Mouse (Mus musculus): ENCODE data around the gene Sumo3. TPM values are rescaled to one million over a fixed set of nuclear protein-coding genes. Genes with fewer than 3 reads are reported as not detected.

The Sumo3 gene
- total RNA-seq, 2 experiments from 2014 or later = 22.1 to 118 TPM

DNA sequence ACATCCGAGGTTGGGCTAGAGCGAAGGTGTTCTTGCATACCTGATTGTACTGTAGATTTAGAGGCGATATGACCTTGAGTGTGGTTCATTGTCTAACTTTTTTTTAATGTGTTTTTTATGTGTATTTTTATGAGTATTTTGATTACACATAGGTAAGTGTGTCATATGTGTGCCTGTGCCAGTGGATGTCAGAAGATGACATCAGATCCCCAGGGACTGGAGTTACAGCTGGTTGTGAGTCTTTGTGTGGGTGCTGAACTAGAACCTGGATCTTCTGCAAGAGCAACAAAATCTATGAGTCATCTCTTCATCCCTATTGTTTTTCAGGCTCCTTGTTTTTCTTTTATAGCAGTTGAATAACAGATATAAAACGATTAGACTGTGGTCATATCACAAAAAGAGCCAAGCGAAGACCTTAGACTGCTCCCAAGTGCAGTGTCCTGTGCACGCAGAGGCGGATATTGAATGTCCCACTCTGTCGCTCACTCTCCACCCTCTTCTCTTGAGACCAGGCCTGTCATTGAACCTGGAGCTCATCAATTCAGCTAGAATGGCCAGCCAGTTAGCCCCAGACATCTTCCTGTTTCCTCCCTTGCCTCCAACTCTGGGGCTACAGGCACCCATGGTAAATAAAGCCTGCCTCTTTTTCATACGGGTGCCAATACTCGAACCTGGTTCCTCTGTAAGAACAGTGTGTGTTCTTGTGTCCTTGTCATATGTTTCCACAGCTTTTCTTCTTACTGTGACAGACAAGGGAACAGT is 17.9 kb downstream of the Sumo3 start:
- no peak for ATAC-seq (ENCODE audit: poor library complexity, severe bottlenecking)

DNA sequence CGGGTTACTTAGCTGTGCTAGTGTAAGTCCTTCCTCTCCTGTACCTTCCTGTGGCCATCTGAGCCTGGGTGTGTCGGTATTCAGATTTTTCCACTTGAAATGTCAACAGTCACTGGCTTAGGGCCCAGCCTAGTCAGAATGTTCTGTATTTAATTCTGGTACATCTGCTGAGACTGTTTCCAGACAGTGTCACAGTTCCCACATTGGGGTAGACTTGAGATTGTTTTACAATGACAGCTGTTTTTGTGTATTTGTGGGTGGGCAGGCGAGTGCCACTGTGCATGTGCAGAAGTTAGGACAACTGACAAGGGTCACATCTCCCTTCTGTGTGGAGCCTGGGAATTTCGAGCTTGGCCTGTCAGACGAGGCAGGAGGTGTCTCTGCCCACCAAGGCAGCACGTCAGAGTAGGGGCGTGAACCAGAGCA is 18.7 kb downstream of the Sumo3 start:
- no peak for ATAC-seq (ENCODE audit: poor library complexity, severe bottlenecking)

DNA sequence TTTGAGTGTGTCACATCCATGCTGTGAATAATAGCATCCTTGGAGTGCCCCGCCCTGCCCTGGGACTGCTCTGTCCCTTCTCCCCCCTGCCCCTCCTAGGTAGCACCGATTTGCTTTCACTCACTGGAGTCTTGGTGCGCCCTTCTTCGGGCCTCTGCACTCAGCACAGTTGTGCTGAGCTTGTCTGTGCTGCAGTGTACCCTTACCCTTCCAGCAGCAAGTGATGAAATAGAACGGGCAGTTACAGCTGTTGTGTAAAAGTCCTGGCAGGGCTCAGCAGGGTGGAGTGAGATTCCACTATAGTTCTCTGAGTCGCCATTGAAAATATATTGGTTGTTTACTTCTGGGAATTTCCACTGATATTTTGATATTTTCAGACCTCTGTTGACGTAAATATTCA is 20.1 kb downstream of the Sumo3 start:
- no peak for ATAC-seq (ENCODE audit: poor library complexity, severe bottlenecking)

DNA sequence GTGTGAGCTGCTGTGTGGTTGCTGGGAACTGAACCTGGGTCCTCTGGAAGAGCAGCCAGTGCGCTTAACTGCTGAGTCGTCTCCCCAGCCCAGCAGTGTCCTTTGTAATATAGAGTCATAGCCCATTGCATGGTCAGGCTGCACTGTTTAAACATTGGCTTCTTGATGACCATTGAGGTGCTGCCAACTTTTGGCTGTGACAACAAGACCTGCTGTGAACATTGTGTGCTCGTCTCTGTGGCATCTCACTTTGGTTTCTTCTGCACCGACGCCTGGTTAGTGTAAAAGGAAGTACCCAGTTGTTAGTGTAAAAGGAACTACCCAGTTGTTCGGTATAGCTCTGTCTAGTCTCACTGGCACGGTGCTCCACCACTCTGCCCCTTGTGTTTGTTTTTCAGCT is 20.7 kb downstream of the Sumo3 start:
- ATAC-seq (ENCODE audit: poor library complexity, severe bottlenecking) = peak; percentile 23

DNA sequence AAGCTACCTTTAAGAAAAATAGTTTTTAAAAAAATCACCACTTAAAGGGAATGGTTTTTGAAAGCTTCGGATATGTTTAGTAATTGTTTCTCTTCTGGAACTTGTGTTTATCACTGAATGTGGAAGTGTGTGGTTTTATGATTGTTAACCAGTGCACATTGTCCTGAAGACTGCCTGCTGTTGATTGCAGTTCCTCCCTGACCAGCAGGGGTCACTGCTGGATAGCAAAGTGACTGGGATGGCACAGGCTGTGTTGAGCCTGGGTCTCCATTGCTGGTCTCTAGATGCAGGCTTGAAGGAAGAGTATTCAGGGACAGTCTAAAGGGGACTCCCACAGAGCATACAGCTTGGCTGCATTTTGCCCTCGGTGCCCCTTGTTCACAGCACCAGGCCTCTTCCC is 21.6 kb downstream of the Sumo3 start:
- ATAC-seq (ENCODE audit: poor library complexity, severe bottlenecking) = peak; percentile 85

DNA sequence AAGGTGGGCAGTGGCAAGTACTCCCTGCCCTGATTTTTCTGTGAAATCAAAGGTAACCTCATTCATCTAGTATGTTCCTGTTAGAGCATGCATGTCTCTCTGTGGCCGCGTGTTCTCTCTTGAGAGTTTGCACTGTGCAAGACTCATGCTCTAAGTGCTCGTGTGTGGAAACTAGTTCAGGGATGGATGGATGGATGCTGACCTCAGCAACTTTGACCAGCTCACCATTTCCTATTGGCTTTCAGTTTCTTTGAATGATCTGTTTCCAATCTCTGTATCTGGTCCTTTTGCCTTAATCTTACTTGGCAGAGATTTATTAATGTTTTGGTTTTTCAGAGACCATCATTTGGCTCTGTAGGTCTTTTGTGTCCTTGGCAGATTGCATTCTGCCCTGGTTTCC is 23.3 kb downstream of the Sumo3 start:
- no peak for ATAC-seq (ENCODE audit: poor library complexity, severe bottlenecking)

DNA sequence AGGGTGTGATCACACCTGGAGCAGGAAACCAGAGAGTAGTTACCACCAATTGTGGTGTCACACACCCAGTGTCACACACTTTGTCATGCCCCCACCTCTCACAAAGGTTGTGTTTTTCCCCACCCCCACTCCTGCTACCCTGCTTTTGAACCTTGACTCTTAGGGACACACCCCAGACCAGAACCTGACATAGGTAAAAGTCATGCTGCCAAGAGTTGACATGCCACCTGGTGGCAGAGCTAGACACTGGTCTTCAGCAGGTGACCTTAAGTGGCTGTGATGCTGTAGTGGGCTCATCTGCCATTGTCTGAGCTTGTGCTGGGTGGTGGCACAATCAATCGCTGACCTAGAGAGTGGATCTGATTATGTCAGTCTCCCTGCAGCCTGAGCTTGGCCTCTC is 24.1 kb downstream of the Sumo3 start:
- no peak for ATAC-seq (ENCODE audit: poor library complexity, severe bottlenecking)

DNA sequence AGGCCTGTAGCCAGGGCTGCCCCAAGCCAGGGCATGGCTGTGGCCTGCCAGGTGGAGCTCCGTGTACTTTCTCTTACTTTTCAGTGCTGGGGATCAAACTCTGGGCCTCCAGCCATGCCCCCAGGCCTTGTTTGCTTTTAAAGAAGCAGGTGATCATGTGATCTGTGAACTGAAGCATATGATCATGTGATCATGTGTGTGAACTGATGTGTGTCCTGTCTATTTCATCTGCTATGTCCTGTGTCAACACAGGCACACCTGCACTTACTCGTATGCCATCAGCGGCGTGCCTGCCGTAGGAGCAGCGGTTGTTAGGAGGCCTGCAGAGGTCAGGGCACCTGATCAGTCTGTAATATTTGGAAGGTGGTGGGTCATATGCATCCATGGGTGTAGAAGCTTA is 28.1 kb downstream of the Sumo3 start:
- no peak for ATAC-seq (ENCODE audit: poor library complexity, severe bottlenecking)

DNA sequence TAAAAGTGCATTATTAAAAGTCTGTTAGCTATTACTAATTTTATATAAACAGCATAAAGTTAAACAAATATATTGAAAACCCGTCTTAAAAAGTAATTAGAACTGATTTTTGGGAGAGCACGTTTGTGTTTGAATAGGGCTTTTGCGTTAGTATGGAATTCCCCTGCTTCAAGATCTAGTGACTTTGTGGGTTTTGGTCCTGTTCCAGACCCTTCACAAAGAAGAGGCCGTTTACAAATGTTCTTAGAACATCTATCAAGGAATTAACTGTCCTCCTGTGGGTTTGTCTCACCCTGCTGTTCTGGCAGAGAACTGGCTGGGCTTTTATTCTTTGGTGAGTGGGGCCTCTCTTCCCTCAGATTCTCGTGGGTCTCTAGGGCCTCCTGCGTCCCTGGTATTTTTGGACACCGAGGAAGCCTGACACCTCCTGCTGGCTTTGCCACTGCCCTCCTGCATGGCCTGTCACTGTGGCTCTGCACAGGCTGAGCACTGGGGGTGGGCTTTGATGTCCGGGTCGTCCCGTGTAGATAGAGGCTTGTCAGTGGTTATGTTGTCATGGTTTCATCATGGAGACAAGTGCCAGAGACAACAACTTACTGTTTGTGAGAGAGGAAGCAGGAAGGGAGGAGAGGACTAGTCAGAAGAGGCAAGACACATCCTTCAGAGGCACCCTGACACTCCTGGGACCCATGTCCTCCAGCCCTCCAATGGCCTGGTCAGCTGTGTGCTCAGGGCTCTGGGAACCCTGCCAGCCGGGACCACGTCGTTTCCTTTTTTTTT is 28.7 kb downstream of the Sumo3 start:
- ATAC-seq (ENCODE audit: poor library complexity, severe bottlenecking) = no peak

DNA sequence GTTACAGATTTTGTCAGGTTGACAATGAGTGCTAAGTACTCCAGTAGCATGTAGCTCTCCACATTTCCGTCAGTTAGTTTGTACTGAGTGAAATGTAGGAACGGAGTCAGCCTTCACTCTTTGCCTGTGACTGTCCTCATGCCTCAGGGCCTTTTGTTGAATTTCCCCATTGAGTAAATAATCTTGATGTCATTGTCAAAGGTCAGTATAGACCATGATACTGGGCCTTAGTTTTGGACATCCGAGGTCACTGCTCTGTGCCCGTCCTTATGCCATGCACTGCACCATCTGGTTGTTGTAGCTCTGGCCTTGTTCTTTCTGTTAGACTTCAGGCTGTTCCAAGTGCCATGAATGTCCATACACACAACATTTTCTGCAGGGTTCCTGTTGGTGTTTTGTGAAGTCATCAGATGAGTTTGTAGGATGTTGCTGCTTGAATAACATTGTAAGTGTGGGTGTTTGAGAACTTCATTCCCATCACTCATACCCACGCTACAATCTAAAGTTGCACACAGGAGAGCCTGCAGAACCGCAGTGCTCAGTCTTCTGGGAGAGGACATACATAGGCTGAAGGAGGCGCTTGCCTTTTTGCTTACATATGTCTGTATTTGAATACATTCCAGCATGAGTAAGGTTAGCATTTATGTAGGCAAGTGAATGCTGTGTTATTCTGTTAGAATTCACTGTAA is 30.5 kb downstream of the Sumo3 start:
- ATAC-seq (ENCODE audit: poor library complexity, severe bottlenecking) = no peak

DNA sequence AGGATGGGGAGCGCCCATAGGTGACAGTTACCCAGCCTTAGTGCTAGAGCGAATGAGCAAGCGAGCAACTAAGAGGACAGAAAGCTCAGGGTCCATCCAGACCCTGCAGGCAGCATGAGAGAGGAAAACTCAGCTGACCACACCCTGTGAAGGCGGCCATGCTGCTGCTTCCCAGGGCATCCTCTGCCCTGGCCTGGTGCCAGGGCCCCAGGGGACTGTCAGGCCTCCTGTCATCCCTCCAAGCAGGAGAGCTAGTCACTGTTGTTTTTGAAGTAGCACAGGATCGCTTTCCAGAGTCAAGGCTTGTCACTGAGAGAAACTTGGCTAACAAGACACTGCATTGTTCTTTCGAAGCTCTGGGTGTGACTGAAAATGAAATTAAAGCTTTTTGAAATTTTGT is 33.1 kb downstream of the Sumo3 start:
- ATAC-seq (ENCODE audit: poor library complexity, severe bottlenecking) = no peak

DNA sequence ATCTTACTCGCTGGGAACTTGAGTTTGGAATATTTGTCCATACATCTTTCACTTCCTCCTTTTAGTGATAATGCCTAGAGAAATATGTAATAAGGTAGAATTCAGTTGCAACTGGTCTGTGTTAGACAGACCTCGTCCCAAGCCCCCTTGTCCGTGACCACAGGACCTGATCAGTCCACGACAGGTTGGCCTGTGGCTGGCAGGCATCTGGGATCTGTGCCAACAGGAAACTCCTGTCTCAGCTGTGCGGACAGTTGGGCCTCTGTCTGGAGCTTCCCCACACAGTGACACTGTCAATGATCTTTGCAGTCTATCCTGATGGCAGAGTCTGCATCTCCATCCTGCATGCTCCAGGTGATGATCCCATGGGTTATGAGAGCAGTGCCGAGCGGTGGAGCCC is 37.3 kb downstream of the Sumo3 start:
- no peak for ATAC-seq (ENCODE audit: poor library complexity, severe bottlenecking)

DNA sequence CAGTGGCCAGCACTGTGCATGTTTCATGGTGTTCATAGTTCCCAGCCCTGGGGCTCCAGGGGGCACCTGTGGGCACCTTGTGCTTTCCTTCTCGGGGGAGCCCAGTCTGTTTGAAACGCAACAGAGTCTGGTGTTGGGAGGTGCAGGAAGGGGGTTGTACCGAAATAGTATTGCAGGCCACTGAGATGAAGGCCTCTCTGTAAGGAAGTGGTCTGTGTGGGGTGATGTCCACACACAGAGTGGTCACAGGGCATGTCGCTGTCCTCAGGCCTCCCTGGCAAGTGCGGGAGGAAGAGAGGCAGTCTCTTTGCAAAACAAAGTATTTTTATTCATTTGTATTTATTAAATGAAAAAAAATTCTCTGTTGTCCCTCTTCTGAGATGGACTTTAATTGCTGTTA is 39.7 kb downstream of the Sumo3 start:
- peak; percentile 91 for ATAC-seq (ENCODE audit: poor library complexity, severe bottlenecking)

DNA sequence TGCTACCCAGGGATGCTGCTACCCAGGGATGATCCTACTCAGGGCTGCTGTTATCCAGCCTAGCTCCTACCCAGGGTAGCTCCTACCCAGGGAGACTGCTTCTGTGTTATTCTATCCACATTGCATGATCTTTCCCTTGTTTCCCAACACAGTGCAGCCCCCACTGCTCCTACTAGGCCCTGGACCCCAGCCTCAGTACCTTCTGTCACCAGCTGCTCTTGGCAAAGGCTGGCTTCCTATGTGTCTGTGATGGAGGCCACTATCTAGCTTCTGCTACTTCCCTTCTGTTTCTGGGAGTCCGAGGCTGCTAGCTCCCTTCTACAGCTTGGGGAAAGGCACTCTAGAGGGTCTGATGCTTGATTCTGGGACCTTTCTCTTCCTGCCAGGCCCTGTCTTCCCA is 41.6 kb downstream of the Sumo3 start:
- no peak for ATAC-seq (ENCODE audit: poor library complexity, severe bottlenecking)

DNA sequence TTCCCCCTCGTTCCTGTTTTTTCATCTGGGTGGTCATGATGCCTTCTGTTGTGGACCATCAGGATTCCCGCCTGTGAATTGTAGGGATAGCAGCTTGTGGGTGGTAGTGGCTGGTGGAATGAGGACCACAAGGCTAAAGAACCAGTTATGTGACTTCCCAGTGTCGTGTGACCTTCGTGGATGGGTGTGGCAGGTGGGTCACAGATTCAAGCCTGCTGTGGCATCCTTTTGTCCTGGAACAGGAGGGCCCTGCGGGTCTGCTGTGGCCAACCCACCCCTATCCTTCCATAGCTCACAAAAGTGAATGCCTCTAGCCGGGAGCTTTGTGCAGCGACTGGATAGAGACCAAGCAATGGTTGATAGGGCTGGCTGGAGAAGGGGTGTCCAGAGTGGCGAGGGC is 42.0 kb downstream of the Sumo3 start:
- no peak for ATAC-seq (ENCODE audit: poor library complexity, severe bottlenecking)

DNA sequence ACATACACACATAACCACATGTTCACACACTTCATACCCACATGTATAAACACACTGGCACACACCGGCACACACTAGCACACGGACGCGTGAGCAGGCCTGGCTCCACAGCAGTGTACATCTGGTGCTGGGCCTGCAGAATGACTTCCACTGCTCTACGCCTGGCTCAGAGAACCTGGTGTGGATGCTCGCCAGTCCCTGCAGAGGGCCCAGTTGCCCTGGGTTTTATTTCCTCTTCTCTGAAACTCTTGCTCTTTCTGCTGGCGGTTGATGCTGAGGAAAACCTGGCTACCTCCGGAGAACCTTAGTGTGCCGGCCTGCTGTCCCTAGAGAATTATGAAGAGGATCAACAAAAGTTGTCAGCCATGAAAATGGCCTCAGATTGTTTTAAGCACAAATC is 46.1 kb downstream of the Sumo3 start:
- ATAC-seq (ENCODE audit: poor library complexity, severe bottlenecking) = no peak

DNA sequence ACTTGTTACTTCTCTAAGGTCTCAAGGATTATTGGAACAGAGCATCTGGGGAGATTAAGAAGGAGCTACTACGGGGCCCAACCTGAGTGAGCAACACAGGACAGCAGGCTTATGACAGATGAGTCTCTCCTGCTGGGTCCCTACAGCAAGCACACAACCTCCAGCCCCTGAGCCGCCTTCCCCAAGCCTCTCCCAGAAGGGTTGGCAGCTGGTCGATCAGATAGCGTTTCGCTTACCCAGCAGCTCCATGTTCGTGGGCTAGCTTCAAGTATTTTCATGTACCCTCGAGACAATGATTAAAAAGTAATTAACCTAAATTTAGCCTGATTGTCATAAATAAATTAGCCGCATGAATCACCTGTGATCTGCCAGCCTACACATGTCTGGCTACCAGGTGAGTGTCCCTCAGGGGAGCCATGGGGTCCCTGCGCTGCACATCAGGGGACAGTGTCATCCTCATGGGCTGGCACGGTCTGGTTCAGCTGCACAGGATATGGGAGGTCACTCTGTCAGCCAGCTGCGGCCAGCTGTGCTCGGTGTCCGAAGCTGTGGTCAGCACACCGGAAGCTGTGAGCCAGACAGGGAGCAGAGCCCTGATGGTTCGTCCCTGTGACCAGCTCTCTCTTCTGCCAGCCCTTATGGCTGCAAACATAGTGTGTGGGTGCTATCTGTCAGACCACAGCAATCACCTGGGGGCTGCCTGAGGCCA is 52.5 kb downstream of the Sumo3 start:
- ATAC-seq (ENCODE audit: poor library complexity, severe bottlenecking) = no peak

DNA sequence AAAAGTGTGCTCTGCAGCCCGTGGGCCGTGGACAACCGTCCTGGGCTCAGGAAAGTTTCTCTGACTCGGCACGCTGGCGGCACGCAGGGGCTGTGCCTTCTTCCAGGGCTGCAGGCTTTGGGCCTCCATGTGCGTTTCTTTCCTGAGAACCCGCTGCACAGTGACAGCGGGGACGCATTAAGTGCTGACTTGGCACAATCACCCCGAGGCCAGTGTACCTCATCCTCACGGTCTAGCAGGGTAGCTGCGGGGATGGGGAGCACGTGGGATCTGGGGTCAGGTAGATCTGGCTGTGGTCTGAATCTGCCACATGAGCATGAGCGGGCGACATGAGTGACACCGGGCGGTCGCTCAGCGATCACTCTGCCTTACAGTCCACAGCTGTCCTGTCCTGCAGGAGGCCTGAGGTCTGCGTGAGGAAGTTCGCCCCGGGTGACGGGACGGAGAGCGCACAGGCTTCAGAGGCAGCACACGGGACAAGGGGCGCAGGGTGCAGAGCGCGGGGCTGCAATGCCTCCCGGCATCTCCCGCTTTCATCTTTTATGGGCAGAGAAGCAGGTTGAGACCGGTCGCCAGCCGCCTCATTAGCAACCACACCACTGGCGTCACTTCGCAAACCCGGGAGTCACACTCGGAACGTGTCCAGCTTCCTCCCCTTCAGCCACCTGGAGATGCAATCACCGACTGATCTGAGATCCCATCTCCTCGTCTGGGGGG is 58.2 kb downstream of the Sumo3 start:
- no peak for ATAC-seq (ENCODE audit: poor library complexity, severe bottlenecking)

DNA sequence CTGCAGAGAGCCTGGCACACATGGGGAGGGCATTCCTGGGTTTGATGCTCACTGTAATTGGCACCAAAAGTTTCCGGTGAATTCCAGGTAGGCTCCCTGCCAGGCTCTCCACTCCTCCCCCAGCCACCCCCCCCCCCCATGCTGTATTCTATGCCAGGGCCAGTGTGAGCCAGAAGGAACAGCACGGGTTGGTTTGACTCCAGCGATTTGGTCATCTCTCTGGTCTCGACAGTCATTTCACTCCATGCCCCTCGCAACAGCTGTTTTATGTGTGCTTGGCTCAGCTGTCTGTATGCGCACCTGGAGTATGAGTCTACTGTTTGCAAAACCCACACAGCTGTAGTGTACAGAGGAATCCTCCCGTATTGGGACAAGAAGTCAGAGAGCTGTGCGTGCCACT is 60.4 kb downstream of the Sumo3 start:
- ATAC-seq (ENCODE audit: poor library complexity, severe bottlenecking) = no peak

DNA sequence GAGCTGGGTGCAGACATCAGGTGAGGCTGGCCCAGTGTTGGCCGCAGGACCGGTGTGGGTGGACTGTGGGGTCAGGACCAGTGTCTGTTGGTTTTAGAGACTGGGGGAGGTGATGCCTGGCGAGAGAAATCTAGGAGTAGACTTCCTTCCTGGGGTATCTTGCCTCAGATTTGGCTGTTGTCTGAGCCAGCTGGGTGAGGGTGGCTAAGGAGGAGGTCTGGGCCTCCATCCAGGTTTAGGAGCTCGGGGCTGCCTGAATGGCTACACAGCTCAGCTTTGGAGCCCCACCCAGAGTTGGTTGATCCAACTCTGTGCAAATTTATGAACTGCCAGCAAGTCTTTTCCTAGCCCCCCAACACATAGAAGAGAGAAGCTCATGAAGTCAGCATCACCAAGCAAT is 61.5 kb downstream of the Sumo3 start:
- no peak for ATAC-seq (ENCODE audit: poor library complexity, severe bottlenecking)

All from megakaryocyte, adult 5-6 weeks (primary cell).